Mouse (Mus musculus): ENCODE results near the gene Ap5m1. TPM values are rescaled to one million over a fixed set of nuclear protein-coding genes. Genes with fewer than 3 reads are reported as not detected.
"Not testable (repeated sequence)": the region's sequence is repeated elsewhere in the genome, so short reads cannot be mapped to it uniquely, and the experiment has no call there.

The Ap5m1 gene
- total and polyA plus RNA-seq, 3 experiments, result 13.7 to 15.1 TPM; not detected in 1

GRCm38 (mm10) chr14:49091277-49091676 lies 25.4 kb downstream of the Ap5m1 start:
- peaks cover 0 to 3% of the 10 kb centered on the region in 2 experiments; a peak in 2 of 4 replicates for H3K36me3 ChIP-seq (ENCODE audit: control insufficient read depth in 1 of 2, insufficient read depth in 2 of 2, low read length in 2 of 2)
- no peaks in the 10 kb centered on the region for H3K9me3 ChIP-seq (replicated peaks; ENCODE audit: insufficient read depth, low read length)
- no peaks in the 10 kb centered on the region for H3K79me2 ChIP-seq (ENCODE audit: control insufficient read depth, insufficient read depth, low read length, poor library complexity)
- H3K27me3 ChIP-seq (ENCODE audit: control insufficient read depth in 1 of 2, insufficient read depth in 2 of 2, low read length in 2 of 2), result no peaks in the 10 kb centered on the region
- H3K9ac ChIP-seq (ENCODE audit: control insufficient read depth, low read depth, low read length, poor library complexity, severe bottlenecking), result no peak overlapping the region
- no peak for TF ChIP-seq RCOR1 (IDR thresholded peaks at IDR 0.05; ENCODE audit: low read depth, low read length)
- TF ChIP-seq SMC3 (IDR thresholded peaks at IDR 0.05; ENCODE audit: low read depth, low read length), result no peak
- no peak for TF ChIP-seq MAX (IDR thresholded peaks at IDR 0.05; ENCODE audit: low read length)
- TF ChIP-seq KAT2A (conservative IDR thresholded peaks at IDR 0.05; ENCODE audit: low read depth, low read length), result no peak
- TF ChIP-seq JUND (IDR thresholded peaks at IDR 0.05; ENCODE audit: low read depth, low read length), result no peak
- no peak for TF ChIP-seq CTCF (IDR thresholded peaks at IDR 0.05 in 2 of 3, conservative IDR thresholded peaks at IDR 0.05 in 1 of 3; ENCODE audit: control insufficient read depth in 1 of 3, insufficient read depth in 1 of 3, low read depth in 2 of 3, low read length in 3 of 3, poor library complexity in 1 of 3, severe bottlenecking in 1 of 3)
- no peak for TF ChIP-seq HCFC1 (IDR thresholded peaks at IDR 0.05; ENCODE audit: low read depth, low read length)
- no peak for TF ChIP-seq ELF1 (IDR thresholded peaks at IDR 0.05; ENCODE audit: low read depth, low read length)
- TF ChIP-seq ZKSCAN1 (IDR thresholded peaks at IDR 0.05; ENCODE audit: low read depth, low read length), result no peak
- TF ChIP-seq BHLHE40 (IDR thresholded peaks at IDR 0.05; ENCODE audit: borderline replicate concordance, low read depth, low read length), result no peak
- TF ChIP-seq MYC (IDR thresholded peaks at IDR 0.05; ENCODE audit: low read depth, low read length), result no peak
- no peak for TF ChIP-seq ZC3H11A (IDR thresholded peaks at IDR 0.05; ENCODE audit: low read depth, low read length)
- TF ChIP-seq RAD21 (IDR thresholded peaks at IDR 0.05; ENCODE audit: low read depth, low read length), result no peak
- TF ChIP-seq GATA1 (IDR thresholded peaks at IDR 0.05; ENCODE audit: low read depth, low read length), result no peak
- H3K4me1 ChIP-seq (ENCODE audit: control insufficient read depth in 1 of 2, insufficient read depth in 2 of 2, low read length in 2 of 2), result no peaks in the 10 kb centered on the region
- no peak for DNase-seq (ENCODE audit: low read depth, low spot score)
- no peak overlapping the region for H3K27ac ChIP-seq (ENCODE audit: control insufficient read depth, low read depth, low read length)
- no peak overlapping the region for H3K4me3 ChIP-seq (ENCODE audit: control insufficient read depth in 1 of 2, insufficient read depth in 1 of 2, low read depth in 2 of 2, low read length in 2 of 2)

DNA sequence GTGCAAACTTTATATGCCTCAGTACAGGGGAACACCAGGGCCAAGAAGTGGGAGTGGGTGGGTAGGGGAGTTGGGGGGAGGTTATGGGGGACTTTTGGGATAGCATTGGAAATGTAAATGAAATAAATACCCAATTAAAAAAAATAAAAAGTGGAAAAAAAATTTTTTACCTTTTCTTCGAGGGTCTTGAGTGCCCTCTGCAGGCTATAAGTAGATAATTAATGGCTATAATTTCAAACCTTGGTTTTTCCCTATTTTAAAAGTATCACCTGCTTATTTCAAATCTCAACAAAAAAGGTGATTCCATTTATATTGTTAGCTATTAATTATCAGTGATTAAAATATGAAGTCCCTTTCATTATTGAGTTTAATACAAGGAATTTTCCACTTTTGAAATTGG lies 25.9 kb downstream of the Ap5m1 start:
- H3K27ac ChIP-seq (ENCODE audit: control insufficient read depth, low read depth, low read length); H3K9me3 ChIP-seq (replicated peaks; ENCODE audit: insufficient read depth, low read length); H3K9ac ChIP-seq (ENCODE audit: control insufficient read depth, low read depth, low read length, poor library complexity, severe bottlenecking); H3K4me3 ChIP-seq (ENCODE audit: control insufficient read depth in 1 of 2, insufficient read depth in 1 of 2, low read depth in 2 of 2, low read length in 2 of 2); H3K36me3 ChIP-seq (ENCODE audit: control insufficient read depth in 1 of 2, insufficient read depth in 2 of 2, low read length in 2 of 2); DNase-seq (ENCODE audit: low read depth, low spot score); H3K27me3 ChIP-seq (ENCODE audit: control insufficient read depth in 1 of 2, insufficient read depth in 2 of 2, low read length in 2 of 2); H3K4me1 ChIP-seq (ENCODE audit: control insufficient read depth in 1 of 2, insufficient read depth in 2 of 2, low read length in 2 of 2); H3K79me2 ChIP-seq (ENCODE audit: control insufficient read depth, insufficient read depth, low read length, poor library complexity): not testable (repeated sequence)
- TF ChIP-seq CTCF (IDR thresholded peaks at IDR 0.05 in 2 of 3, conservative IDR thresholded peaks at IDR 0.05 in 1 of 3; ENCODE audit: control insufficient read depth in 1 of 3, insufficient read depth in 1 of 3, low read depth in 2 of 3, low read length in 3 of 3, poor library complexity in 1 of 3, severe bottlenecking in 1 of 3) (peak in 1 of 3 experiments; percentile 35; a peak in 2 of 6 replicates), ZNF384 (IDR thresholded peaks at IDR 0.05; ENCODE audit: low read depth, low read length) (peak; percentile 62), RAD21 (IDR thresholded peaks at IDR 0.05; ENCODE audit: low read depth, low read length) (peak; percentile 46)

DNA sequence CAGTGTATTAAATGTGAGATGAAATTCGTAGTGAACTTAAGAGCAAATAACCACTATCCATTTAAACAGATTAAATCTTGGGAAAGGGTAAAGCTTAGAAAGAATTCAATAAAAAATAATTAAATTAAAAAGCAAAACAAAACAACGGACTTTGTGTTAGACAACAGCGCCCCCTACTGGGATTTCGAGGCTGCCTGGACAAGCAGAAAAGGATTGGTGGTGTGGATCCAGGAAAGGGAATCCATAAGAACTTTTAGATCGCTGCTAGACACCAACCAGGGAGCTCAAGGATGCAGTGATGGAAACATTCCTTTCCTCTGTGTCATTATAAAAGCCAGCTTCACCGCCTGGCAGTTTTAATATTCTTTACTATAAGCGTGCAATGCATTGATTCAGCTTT lies 52.5 kb downstream of the Ap5m1 start:
- H3K27ac ChIP-seq (ENCODE audit: control insufficient read depth, low read depth, low read length), result no peak overlapping the region
- TF ChIP-seq CTCF (IDR thresholded peaks at IDR 0.05 in 2 of 3, conservative IDR thresholded peaks at IDR 0.05 in 1 of 3; ENCODE audit: control insufficient read depth in 1 of 3, insufficient read depth in 1 of 3, low read depth in 2 of 3, low read length in 3 of 3, poor library complexity in 1 of 3, severe bottlenecking in 1 of 3) (peak; percentile 60 to 82 (median 73)), SMC3 (IDR thresholded peaks at IDR 0.05; ENCODE audit: low read depth, low read length) (peak; percentile 68), ZMIZ1 (IDR thresholded peaks at IDR 0.05; ENCODE audit: low read depth, low read length) (no peak), SIN3A (IDR thresholded peaks at IDR 0.05; ENCODE audit: low read length) (no peak), ZC3H11A (IDR thresholded peaks at IDR 0.05; ENCODE audit: low read depth, low read length) (peak; percentile 66), RAD21 (IDR thresholded peaks at IDR 0.05; ENCODE audit: low read depth, low read length) (peak; percentile 87), ZNF384 (IDR thresholded peaks at IDR 0.05; ENCODE audit: low read depth, low read length) (peak; percentile 27; the same call in 1 of the 2 replicates)
- no peaks in the 10 kb centered on the region for H3K4me1 ChIP-seq (ENCODE audit: control insufficient read depth in 1 of 2, insufficient read depth in 2 of 2, low read length in 2 of 2)
- DNase-seq (ENCODE audit: low read depth, low spot score), result peak; percentile 69
- H3K36me3 ChIP-seq (ENCODE audit: control insufficient read depth in 1 of 2, insufficient read depth in 2 of 2, low read length in 2 of 2), result no peaks in the 10 kb centered on the region
- no peak overlapping the region for H3K9ac ChIP-seq (ENCODE audit: control insufficient read depth, low read depth, low read length, poor library complexity, severe bottlenecking)
- H3K27me3 ChIP-seq (ENCODE audit: control insufficient read depth in 1 of 2, insufficient read depth in 2 of 2, low read length in 2 of 2), result no peaks in the 10 kb centered on the region
- no peak overlapping the region for H3K4me3 ChIP-seq (ENCODE audit: control insufficient read depth in 1 of 2, insufficient read depth in 1 of 2, low read depth in 2 of 2, low read length in 2 of 2)
- H3K79me2 ChIP-seq (ENCODE audit: control insufficient read depth, insufficient read depth, low read length, poor library complexity), result no peaks in the 10 kb centered on the region
- no peaks in the 10 kb centered on the region for H3K9me3 ChIP-seq (replicated peaks; ENCODE audit: insufficient read depth, low read length)
